Mouse (Mus musculus): ENCODE results near the gene Scgb1c1. TPM values are rescaled to one million over a fixed set of nuclear protein-coding genes. Genes with fewer than 3 reads are reported as not detected.

The Scgb1c1 gene
- not detected for polyA plus RNA-seq (2014; fragmentation: Illumina TruSeq; extraction: RNeasy Lipid Tissue Mini Kit (QIAGEN cat#74804); ENCODE audit: low read depth, low replicate concordance)

DNA sequence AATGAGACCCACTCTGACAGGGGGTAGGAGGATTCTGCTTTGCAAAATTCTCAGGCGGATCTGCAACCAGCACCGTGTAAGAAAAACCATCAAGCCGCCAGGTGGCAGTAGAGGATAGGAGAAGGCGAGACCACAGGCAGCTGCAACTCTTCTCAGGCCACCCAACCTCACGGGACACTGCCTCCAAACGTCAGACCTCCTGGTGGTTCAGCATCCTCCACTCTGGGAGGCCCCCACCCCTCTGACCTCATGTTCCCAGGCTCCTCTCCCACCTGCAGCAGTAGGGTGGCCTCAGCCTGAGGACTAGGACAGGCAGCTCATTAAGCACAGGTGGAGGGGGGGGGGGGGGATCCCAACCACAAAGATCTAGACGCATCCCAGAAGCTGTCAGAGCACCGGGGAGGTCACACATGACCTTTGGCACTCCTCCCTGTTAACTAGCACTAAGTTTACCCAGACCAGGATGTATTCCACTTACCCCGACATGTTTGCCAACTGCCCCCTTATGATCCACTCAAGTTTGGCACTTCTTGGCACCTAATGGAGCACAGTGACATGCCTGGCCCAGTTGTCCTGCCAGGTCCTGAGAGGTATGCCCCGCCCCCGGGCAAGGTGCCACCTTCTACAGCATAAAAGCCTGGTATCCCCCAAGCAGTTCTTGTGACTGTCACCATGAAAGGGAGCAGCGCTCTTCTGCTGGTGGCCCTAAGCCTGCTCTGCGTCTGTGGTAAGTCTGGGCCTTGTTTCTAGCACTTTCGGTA lies at the start of gene Scgb1c1:
Gene Scgb1c1, plus strand, starts transcription at position 643 of the 761 bp plus-strand sequence.

DNA sequence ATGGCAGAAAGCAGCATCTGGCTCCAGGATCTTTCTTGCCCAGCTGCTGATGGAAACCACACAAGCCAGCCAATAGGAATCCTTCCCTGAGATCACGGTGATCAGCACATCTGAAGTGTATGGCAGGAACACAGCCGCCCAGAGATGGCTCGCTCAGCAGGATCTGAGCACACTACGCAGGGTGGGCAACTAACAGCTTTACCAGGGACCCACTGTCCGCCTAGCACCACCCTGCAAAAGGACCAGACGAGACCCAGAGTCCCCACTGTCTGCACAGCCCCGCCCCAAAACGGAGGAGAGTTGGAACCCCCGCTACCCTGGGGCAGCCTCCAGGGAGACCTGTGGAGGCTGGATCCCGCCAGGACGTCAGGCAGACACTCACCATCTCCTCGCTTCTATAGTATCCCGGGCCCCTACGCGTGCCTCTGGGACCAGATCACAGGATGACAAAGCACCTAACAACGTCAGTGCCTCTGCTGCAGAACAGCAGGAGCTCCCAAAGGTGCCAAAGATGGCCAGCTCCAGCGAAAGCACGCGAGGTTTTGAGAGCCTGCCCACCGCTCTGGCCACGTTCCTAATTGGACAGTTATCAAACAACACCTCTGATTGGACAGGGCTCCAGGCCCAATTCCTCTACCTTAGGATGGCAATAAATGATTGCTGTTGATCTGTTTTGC lies 23.6 kb upstream of the Scgb1c1 start, which contains the start of gene Zfp941:
Gene Zfp941, minus strand, starts transcription at position 526 of the 677 bp plus-strand sequence.

GRCm38 (mm10) chr7:140834968-140835757 lies 10.2 kb upstream of the Scgb1c1 start, which contains the start of gene Urah:
Gene Urah (plus strand): TSS chr7:140835018.

GRCm38 (mm10) chr7:140847755-140848580 lies 2.6 kb downstream of the Scgb1c1 start, which contains the start of gene Odf3:
Gene Odf3 (plus strand): TSS chr7:140847805.

DNA sequence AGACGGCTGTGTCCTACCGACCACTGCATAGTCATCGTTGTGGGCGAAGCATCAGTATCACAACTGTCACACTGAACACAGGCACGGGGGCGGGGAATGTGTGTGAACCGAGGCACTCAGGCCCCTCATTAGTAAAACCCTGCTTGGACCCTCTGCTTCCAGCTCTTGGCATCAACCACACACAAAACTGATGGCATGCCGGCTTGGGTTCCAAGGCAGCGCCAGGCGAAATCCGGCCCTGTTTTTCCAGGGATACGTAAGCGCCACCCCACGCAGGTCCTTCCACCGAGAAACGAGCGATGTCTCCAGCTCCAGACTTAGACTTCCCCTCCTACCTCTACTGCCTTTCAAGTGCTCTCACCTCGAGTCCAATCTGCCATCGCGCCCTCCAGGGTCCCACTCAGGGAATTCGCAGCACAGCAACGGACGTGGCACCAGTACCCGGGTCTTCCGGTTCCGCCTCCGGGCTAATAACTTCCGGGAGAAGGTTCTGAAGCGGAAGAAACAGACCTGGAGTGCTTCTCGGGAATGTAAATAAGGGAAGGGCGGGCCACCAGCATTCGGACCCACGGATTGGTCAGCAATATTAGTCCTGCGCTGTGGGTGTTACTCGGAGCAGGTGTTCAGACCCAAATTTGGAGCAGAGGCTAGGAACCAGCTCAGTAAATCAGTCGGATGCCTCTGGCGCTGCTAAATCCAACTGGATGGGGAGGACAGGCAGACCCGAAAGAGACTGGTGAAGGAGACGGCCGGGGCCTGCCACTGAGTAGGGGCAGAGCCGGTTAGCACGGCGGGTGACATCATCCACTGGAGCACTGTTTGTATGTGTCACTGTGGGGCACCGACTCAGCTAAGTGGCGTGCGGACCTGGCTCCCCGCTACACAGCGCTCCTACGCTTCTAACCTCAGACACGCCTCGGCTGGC lies 10.8 kb downstream of the Scgb1c1 start, which contains the start of gene Gm45785:
Gene Gm45785, minus strand, starts transcription at position 472 of the 925 bp plus-strand sequence.

DNA sequence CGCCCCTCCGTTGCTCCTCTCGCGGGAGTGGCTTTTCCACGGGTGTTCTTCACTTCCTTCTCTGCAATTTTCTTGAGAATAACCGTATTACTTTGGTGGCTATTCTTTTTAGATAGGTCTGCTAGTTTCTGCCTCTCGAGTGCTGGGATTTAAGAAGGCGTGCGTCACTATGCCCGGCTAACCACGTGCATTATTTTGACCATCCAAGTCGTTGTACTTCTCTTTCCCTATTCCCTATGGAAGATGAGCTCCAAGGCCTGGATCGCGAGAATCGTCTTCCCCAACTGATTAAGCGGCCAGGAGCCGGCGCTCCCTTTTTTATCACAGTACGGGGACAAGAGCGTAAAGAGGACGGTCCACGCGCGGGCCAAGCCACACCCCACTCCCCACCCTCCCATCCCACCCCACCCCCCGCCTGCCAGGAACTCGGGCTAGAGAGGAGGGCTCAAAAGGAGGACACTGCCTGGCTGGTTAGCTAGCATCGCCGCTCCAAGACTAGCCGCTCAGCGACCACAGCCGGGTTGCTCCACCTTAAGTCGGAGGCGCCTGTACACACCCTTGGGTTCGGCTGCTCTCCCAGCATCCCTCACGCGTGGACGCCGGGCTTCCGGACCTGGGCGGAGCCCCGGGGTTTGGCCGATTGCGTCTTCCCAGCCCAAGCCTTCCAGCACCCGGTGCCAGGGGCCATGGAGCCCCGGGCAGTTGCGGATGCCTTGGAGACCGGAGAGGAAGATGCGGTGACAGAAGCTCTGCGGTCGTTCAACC lies 11.6 kb downstream of the Scgb1c1 start, which contains the start of gene Ric8a:
Gene Ric8a, plus strand, starts transcription at position 173 of the 765 bp plus-strand sequence.

GRCm38 (mm10) chr7:140857550-140858505 lies 12.5 kb downstream of the Scgb1c1 start, which contains the start of gene Bet1l:
Gene Bet1l (minus strand): TSS chr7:140857577.

DNA sequence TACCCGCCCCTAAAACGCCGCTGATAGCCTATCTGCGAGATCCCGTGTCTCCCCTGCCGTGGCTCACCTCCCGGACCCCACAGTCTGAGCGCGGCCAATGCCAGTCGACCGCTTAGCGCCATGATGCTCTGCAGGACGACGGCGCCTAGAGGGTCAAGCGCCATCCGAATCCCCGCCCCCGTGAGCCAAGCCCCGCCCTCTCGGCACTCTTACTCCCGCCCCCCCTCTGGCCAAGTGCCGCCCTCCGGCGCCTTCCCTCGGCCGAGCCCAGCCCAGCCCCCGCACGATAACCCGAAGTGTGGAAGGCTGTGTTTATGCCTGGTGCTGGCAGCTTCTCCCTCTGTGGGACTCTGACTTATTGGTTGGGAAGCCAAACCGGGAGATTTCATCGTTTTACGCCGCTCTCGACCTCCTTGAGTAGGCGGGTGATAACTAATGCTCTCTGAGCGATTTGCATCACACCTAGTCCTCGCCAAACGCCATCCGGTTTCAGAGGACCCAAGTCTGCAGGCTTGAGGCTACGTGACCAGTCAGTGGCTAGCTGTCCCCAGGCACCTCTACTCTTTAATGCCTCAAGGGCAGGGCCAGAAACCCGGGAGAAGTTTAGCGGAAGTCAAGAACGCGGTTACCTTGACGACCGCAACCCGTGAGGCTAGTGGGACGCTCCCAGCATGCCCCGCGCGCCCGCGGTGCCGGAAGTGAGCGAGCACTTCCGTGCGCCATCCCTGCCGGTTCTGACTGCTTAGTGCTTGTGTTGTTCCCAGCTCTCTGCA lies 36.5 kb downstream of the Scgb1c1 start, which contains the start of the genes Psmd13 and Sirt3:
Gene Psmd13, plus strand, starts transcription at position 273 of the 773 bp plus-strand sequence.
Gene Sirt3, minus strand, starts transcription at position 614 of the 773 bp plus-strand sequence.

Other genes starting within 250 kb of the Scgb1c1 start
- gene Olfr46, start 244.3 kb upstream of the Scgb1c1 start, polyA plus RNA-seq (2014; fragmentation: Illumina TruSeq; extraction: RNeasy Lipid Tissue Mini Kit (QIAGEN cat#74804); ENCODE audit: low read depth, low replicate concordance): not detected
- not detected for gene Olfr61, start 216.6 kb upstream of the Scgb1c1 start, polyA plus RNA-seq (2014; fragmentation: Illumina TruSeq; extraction: RNeasy Lipid Tissue Mini Kit (QIAGEN cat#74804); ENCODE audit: low read depth, low replicate concordance)
- gene Olfr53, start 199.1 kb upstream of the Scgb1c1 start, polyA plus RNA-seq (2014; fragmentation: Illumina TruSeq; extraction: RNeasy Lipid Tissue Mini Kit (QIAGEN cat#74804); ENCODE audit: low read depth, low replicate concordance): not detected
- gene Olfr539, start 185.6 kb upstream of the Scgb1c1 start, polyA plus RNA-seq (2014; fragmentation: Illumina TruSeq; extraction: RNeasy Lipid Tissue Mini Kit (QIAGEN cat#74804); ENCODE audit: low read depth, low replicate concordance): not detected
- gene Olfr45, start 163.6 kb upstream of the Scgb1c1 start, polyA plus RNA-seq (2014; fragmentation: Illumina TruSeq; extraction: RNeasy Lipid Tissue Mini Kit (QIAGEN cat#74804); ENCODE audit: low read depth, low replicate concordance): not detected
- gene Olfr541, start 148.3 kb upstream of the Scgb1c1 start, polyA plus RNA-seq (2014; fragmentation: Illumina TruSeq; extraction: RNeasy Lipid Tissue Mini Kit (QIAGEN cat#74804); ENCODE audit: low read depth, low replicate concordance): not detected
- 641 TPM for gene Cyp2e1, start 81.8 kb upstream of the Scgb1c1 start, polyA plus RNA-seq (2014; fragmentation: Illumina TruSeq; extraction: RNeasy Lipid Tissue Mini Kit (QIAGEN cat#74804); ENCODE audit: low read depth, low replicate concordance)
- gene Syce1, start 57.7 kb upstream of the Scgb1c1 start, polyA plus RNA-seq (2014; fragmentation: Illumina TruSeq; extraction: RNeasy Lipid Tissue Mini Kit (QIAGEN cat#74804); ENCODE audit: low read depth, low replicate concordance): not detected
- gene Zfp941, start 23.4 kb upstream of the Scgb1c1 start, polyA plus RNA-seq (2014; fragmentation: Illumina TruSeq; extraction: RNeasy Lipid Tissue Mini Kit (QIAGEN cat#74804); ENCODE audit: low read depth, low replicate concordance): 2.6 TPM
- gene Urah, start 10.5 kb upstream of the Scgb1c1 start, polyA plus RNA-seq (2014; fragmentation: Illumina TruSeq; extraction: RNeasy Lipid Tissue Mini Kit (QIAGEN cat#74804); ENCODE audit: low read depth, low replicate concordance): not detected
- not detected for gene Odf3, start 2.3 kb downstream of the Scgb1c1 start, polyA plus RNA-seq (2014; fragmentation: Illumina TruSeq; extraction: RNeasy Lipid Tissue Mini Kit (QIAGEN cat#74804); ENCODE audit: low read depth, low replicate concordance)
- gene Gm45785, start 10.8 kb downstream of the Scgb1c1 start, polyA plus RNA-seq (2014; fragmentation: Illumina TruSeq; extraction: RNeasy Lipid Tissue Mini Kit (QIAGEN cat#74804); ENCODE audit: low read depth, low replicate concordance): not detected
- 6.5 TPM for gene Ric8a, start 11.4 kb downstream of the Scgb1c1 start, polyA plus RNA-seq (2014; fragmentation: Illumina TruSeq; extraction: RNeasy Lipid Tissue Mini Kit (QIAGEN cat#74804); ENCODE audit: low read depth, low replicate concordance)
- gene Bet1l, start 12.0 kb downstream of the Scgb1c1 start, polyA plus RNA-seq (2014; fragmentation: Illumina TruSeq; extraction: RNeasy Lipid Tissue Mini Kit (QIAGEN cat#74804); ENCODE audit: low read depth, low replicate concordance): 2.8 TPM
- gene Psmd13, start 36.4 kb downstream of the Scgb1c1 start, polyA plus RNA-seq (2014; fragmentation: Illumina TruSeq; extraction: RNeasy Lipid Tissue Mini Kit (QIAGEN cat#74804); ENCODE audit: low read depth, low replicate concordance): 154 TPM
- gene Sirt3, start 36.8 kb downstream of the Scgb1c1 start, polyA plus RNA-seq (2014; fragmentation: Illumina TruSeq; extraction: RNeasy Lipid Tissue Mini Kit (QIAGEN cat#74804); ENCODE audit: low read depth, low replicate concordance): 2.4 TPM
- gene Cox8b, start 54.9 kb downstream of the Scgb1c1 start, polyA plus RNA-seq (2014; fragmentation: Illumina TruSeq; extraction: RNeasy Lipid Tissue Mini Kit (QIAGEN cat#74804); ENCODE audit: low read depth, low replicate concordance): 4.0 TPM
- 0.35 TPM for gene Nlrp6, start 75.4 kb downstream of the Scgb1c1 start, polyA plus RNA-seq (2014; fragmentation: Illumina TruSeq; extraction: RNeasy Lipid Tissue Mini Kit (QIAGEN cat#74804); ENCODE audit: low read depth, low replicate concordance)
- gene Pgghg, start 95.8 kb downstream of the Scgb1c1 start, polyA plus RNA-seq (2014; fragmentation: Illumina TruSeq; extraction: RNeasy Lipid Tissue Mini Kit (QIAGEN cat#74804); ENCODE audit: low read depth, low replicate concordance): 2.7 TPM
- gene Ifitm5, start 104.7 kb downstream of the Scgb1c1 start, polyA plus RNA-seq (2014; fragmentation: Illumina TruSeq; extraction: RNeasy Lipid Tissue Mini Kit (QIAGEN cat#74804); ENCODE audit: low read depth, low replicate concordance): not detected
- gene Gm45717, start 110.4 kb downstream of the Scgb1c1 start, polyA plus RNA-seq (2014; fragmentation: Illumina TruSeq; extraction: RNeasy Lipid Tissue Mini Kit (QIAGEN cat#74804); ENCODE audit: low read depth, low replicate concordance): not detected
- 160 TPM for gene Ifitm2, start 110.4 kb downstream of the Scgb1c1 start, polyA plus RNA-seq (2014; fragmentation: Illumina TruSeq; extraction: RNeasy Lipid Tissue Mini Kit (QIAGEN cat#74804); ENCODE audit: low read depth, low replicate concordance)
- 1.6 TPM for gene Ifitm1, start 121.7 kb downstream of the Scgb1c1 start, polyA plus RNA-seq (2014; fragmentation: Illumina TruSeq; extraction: RNeasy Lipid Tissue Mini Kit (QIAGEN cat#74804); ENCODE audit: low read depth, low replicate concordance)
- 14.5 TPM for gene Ifitm3, start 165.2 kb downstream of the Scgb1c1 start, polyA plus RNA-seq (2014; fragmentation: Illumina TruSeq; extraction: RNeasy Lipid Tissue Mini Kit (QIAGEN cat#74804); ENCODE audit: low read depth, low replicate concordance)
- not detected for gene Ifitm6, start 172.4 kb downstream of the Scgb1c1 start, polyA plus RNA-seq (2014; fragmentation: Illumina TruSeq; extraction: RNeasy Lipid Tissue Mini Kit (QIAGEN cat#74804); ENCODE audit: low read depth, low replicate concordance)
- not detected for gene Gm17387, start 183.6 kb downstream of the Scgb1c1 start, polyA plus RNA-seq (2014; fragmentation: Illumina TruSeq; extraction: RNeasy Lipid Tissue Mini Kit (QIAGEN cat#74804); ENCODE audit: low read depth, low replicate concordance)
- gene B4galnt4, start 215.6 kb downstream of the Scgb1c1 start, polyA plus RNA-seq (2014; fragmentation: Illumina TruSeq; extraction: RNeasy Lipid Tissue Mini Kit (QIAGEN cat#74804); ENCODE audit: low read depth, low replicate concordance): not detected
- not detected for gene Pkp3, start 232.7 kb downstream of the Scgb1c1 start, polyA plus RNA-seq (2014; fragmentation: Illumina TruSeq; extraction: RNeasy Lipid Tissue Mini Kit (QIAGEN cat#74804); ENCODE audit: low read depth, low replicate concordance)